Mouse (Mus musculus) liver, embryonic 12.5 days (tissue): ENCODE results near the gene Atp6v0a2. TPM values are rescaled to one million over a fixed set of nuclear protein-coding genes. Genes with fewer than 3 reads are reported as not detected.
"Not testable (repeated sequence)": the region's sequence is repeated elsewhere in the genome, so short reads cannot be mapped to it uniquely, and the experiment has no call there.

ENCODE experiments used
- ATAC-seq: fragments of 200-750 bp; cut with Nextera tagmentation; 2 replicates; pipeline ENCODE4 v1.8.0; 2017; ENCODE audit warnings: moderate number of reproducible peaks, mild to moderate bottlenecking, moderate library complexity
- H3K27ac ChIP-seq: fragments of 300-500 bp; sonication (generic); 2 replicates; pipeline ENCODE4 v1.5.1; 2016; ENCODE audit warnings: mild to moderate bottlenecking
- H3K27me3 ChIP-seq: fragments of 300-500 bp; sonication (generic); replicated peaks from 2 replicates; pipeline ENCODE4 v1.6.1; 2016; ENCODE audit warnings: mild to moderate bottlenecking, moderate library complexity
- H3K36me3 ChIP-seq: fragments of 300-500 bp; sonication (generic); 2 replicates; pipeline ENCODE4 v1.6.1; 2016; ENCODE audit warnings: mild to moderate bottlenecking, moderate library complexity
- H3K4me1 ChIP-seq: fragments of 300-500 bp; sonication (generic); 2 replicates; pipeline ENCODE4 v1.6.1; 2016
- H3K4me2 ChIP-seq: fragments of 300-500 bp; sonication (generic); 2 replicates; pipeline ENCODE4 v1.6.1; 2016; ENCODE audit warnings: mild to moderate bottlenecking, moderate library complexity
- H3K4me3 ChIP-seq: fragments of 300-500 bp; sonication (generic); 2 replicates; pipeline ENCODE4 v1.5.1; 2016; ENCODE audit warnings: mild to moderate bottlenecking, moderate library complexity
- H3K9ac ChIP-seq: fragments of 300-500 bp; sonication (generic); 2 replicates; pipeline ENCODE4 v1.6.1; 2016; ENCODE audit warnings: mild to moderate bottlenecking, moderate library complexity
- H3K9me3 ChIP-seq: fragments of 300-500 bp; sonication (generic); replicated peaks from 2 replicates; pipeline ENCODE4 v1.6.1; 2016; ENCODE audit warnings: mild to moderate bottlenecking, moderate library complexity
- WGBS: fragments of 180-500 bp; shearing (Covaris S2); methylation state at CpG from one replicate; pipeline ENCODE4 v1.1.7; 2016; ENCODE audit not compliant: insufficient replicate concordance; 5-methylcytosine and 5-hydroxymethylcytosine counted together
- polyA plus RNA-seq: library from polyadenylated mRNA; unstranded; fragments of >200 nt; fragmentation: Nextera tagmentation; extraction: Ambion mirVana; gene quantifications from 2 replicates; pipeline ENCODE4 v1.2.1, GENCODE M21; 2016

Atp6v0a2 gene
- 21.2 and 25.5 TPM in 2 replicates for polyA plus RNA-seq

- Histone ChIP-seq H3K27ac (peak within 1 kb of the TSS; percentile 78), H3K9me3 (no peaks in the 10 kb centered on the region), H3K27me3 (no peaks in the 10 kb centered on the region), H3K4me1 (peaks cover 36% of the 10 kb centered on the region), H3K4me2 (peak within 1 kb of the TSS; percentile 96), H3K4me3 (peak within 1 kb of the TSS; percentile 98), H3K36me3 (peaks cover 10% of the 10 kb centered on the region), H3K9ac (peak within 1 kb of the TSS; percentile 91)
- peak; percentile 92 for ATAC-seq
- WGBS: under 1% methylated on average over 58 of the region's 58 CpGs
These were observed at the start of gene Atp6v0a2 for GRCm38 (mm10) chr5:124628448-124629363. Gene Atp6v0a2 (plus strand): TSS chr5:124628576.

- ATAC-seq: peak; percentile 89
- WGBS: 2% methylated on average over 51 of the region's 51 CpGs
- H3K36me3 ChIP-seq: peaks cover 52% of the 10 kb centered on the region
- peak within 1 kb of the TSS; percentile 83 for H3K4me3 ChIP-seq
- peak within 1 kb of the TSS; percentile 77 for H3K9ac ChIP-seq
- peaks cover 31% of the 10 kb centered on the region for H3K4me1 ChIP-seq
- no peaks in the 10 kb centered on the region for H3K27me3 ChIP-seq
- H3K9me3 ChIP-seq: no peaks in the 10 kb centered on the region
- peak within 1 kb of the TSS; percentile 90 for H3K4me2 ChIP-seq
- H3K27ac ChIP-seq: peak within 1 kb of the TSS; percentile 64; the same call in 1 of the 2 replicates
These were observed 49.6 kb upstream of the Atp6v0a2 start, which contains the start of the genes Eif2b1 and Gtf2h3 for GRCm38 (mm10) chr5:124578633-124579317. Gene Eif2b1 (minus strand): TSS chr5:124579131. Gene Gtf2h3 (plus strand): TSS chr5:124579140.

- Histone ChIP-seq H3K27ac (no peak overlapping the region), H3K36me3 (peaks cover 50% of the 10 kb centered on the region), H3K27me3 (no peaks in the 10 kb centered on the region), H3K4me3 (no peak overlapping the region), H3K4me2 (no peak overlapping the region), H3K4me1 (peaks cover 24% of the 10 kb centered on the region), H3K9me3 (no peaks in the 10 kb centered on the region), H3K9ac (no peak overlapping the region)
- no peak for ATAC-seq
- 57% methylated on average over 5 of the region's 5 CpGs for WGBS
These were observed 45.9 kb upstream of the Atp6v0a2 start for GRCm38 (mm10) chr5:124582515-124582914.

- no peaks in the 10 kb centered on the region for H3K9me3 ChIP-seq
- no peak overlapping the region for H3K9ac ChIP-seq
- ATAC-seq: no peak
- H3K4me1 ChIP-seq: no peaks in the 10 kb centered on the region
- H3K4me3 ChIP-seq: no peak overlapping the region
- 86% methylated on average over 3 of the region's 3 CpGs for WGBS
- peaks cover 71% of the 10 kb centered on the region for H3K36me3 ChIP-seq
- no peak overlapping the region for H3K4me2 ChIP-seq
- no peaks in the 10 kb centered on the region for H3K27me3 ChIP-seq
- H3K27ac ChIP-seq: no peak overlapping the region
These were observed 35.6 kb upstream of the Atp6v0a2 start for GRCm38 (mm10) chr5:124592768-124593167.

- Histone ChIP-seq H3K9ac (peak overlapping the region; percentile 53), H3K4me1 (peaks cover 12% of the 10 kb centered on the region), H3K4me2 (peak overlapping the region; percentile 83), H3K27me3 (no peaks in the 10 kb centered on the region), H3K36me3 (peaks cover 33% of the 10 kb centered on the region), H3K4me3 (peak overlapping the region; percentile 68), H3K9me3 (no peaks in the 10 kb centered on the region), H3K27ac (no peak overlapping the region)
- WGBS: 9% methylated on average over 30 of the region's 30 CpGs
- ATAC-seq: peak; percentile 95
These were observed 29.9 kb upstream of the Atp6v0a2 start for GRCm38 (mm10) chr5:124598224-124599174.

GRCm38 (mm10) chr5:124599726-124600125 is 28.6 kb upstream of the Atp6v0a2 start:
- Histone ChIP-seq H3K4me1 (peaks cover 15% of the 10 kb centered on the region), H3K36me3 (peaks cover 21% of the 10 kb centered on the region)
- H3K9ac ChIP-seq, H3K4me3 ChIP-seq, H3K4me2 ChIP-seq, ATAC-seq, H3K27ac ChIP-seq, H3K9me3 ChIP-seq, H3K27me3 ChIP-seq: not testable (repeated sequence)
- 23% methylated on average over 8 of the region's 8 CpGs for WGBS

- Histone ChIP-seq H3K4me1 (peaks cover 17% of the 10 kb centered on the region), H3K27ac (no peak overlapping the region), H3K36me3 (no peaks in the 10 kb centered on the region), H3K4me2 (no peak overlapping the region), H3K9me3 (no peaks in the 10 kb centered on the region), H3K9ac (no peak overlapping the region), H3K4me3 (no peak overlapping the region), H3K27me3 (no peaks in the 10 kb centered on the region)
- ATAC-seq: no peak
- 45% methylated on average over 5 of the region's 5 CpGs for WGBS
These were observed 26.0 kb upstream of the Atp6v0a2 start for GRCm38 (mm10) chr5:124602349-124602748.

- Histone ChIP-seq H3K27me3 (no peaks in the 10 kb centered on the region), H3K4me3 (no peak overlapping the region), H3K9me3 (no peaks in the 10 kb centered on the region), H3K9ac (no peak overlapping the region), H3K27ac (no peak overlapping the region), H3K4me2 (no peak overlapping the region), H3K36me3 (no peaks in the 10 kb centered on the region), H3K4me1 (peaks cover 5% of the 10 kb centered on the region; the same call in 1 of the 2 replicates)
- ATAC-seq: no peak
- 70% methylated on average over 4 of the region's 4 CpGs for WGBS
These were observed 24.1 kb upstream of the Atp6v0a2 start for GRCm38 (mm10) chr5:124604296-124604695.

GRCm38 (mm10) chr5:124605041-124605622 is 23.2 kb upstream of the Atp6v0a2 start:
- H3K36me3 ChIP-seq: no peaks in the 10 kb centered on the region
- peaks cover 5% of the 10 kb centered on the region; the same call in 1 of the 2 replicates for H3K4me1 ChIP-seq
- H3K9ac ChIP-seq: no peak overlapping the region
- no peak overlapping the region for H3K27ac ChIP-seq
- ATAC-seq: peak; percentile 67
- 65% methylated on average over 17 of the region's 17 CpGs for WGBS
- H3K9me3 ChIP-seq: no peaks in the 10 kb centered on the region
- H3K27me3 ChIP-seq: no peaks in the 10 kb centered on the region
- no peak overlapping the region for H3K4me3 ChIP-seq
- H3K4me2 ChIP-seq: no peak overlapping the region

GRCm38 (mm10) chr5:124610965-124611364 is 17.4 kb upstream of the Atp6v0a2 start:
- no peak overlapping the region for H3K4me2 ChIP-seq
- 51% methylated on average over 10 of the region's 10 CpGs for WGBS
- H3K36me3 ChIP-seq: no peaks in the 10 kb centered on the region
- H3K9me3 ChIP-seq: no peaks in the 10 kb centered on the region
- H3K27me3 ChIP-seq: no peaks in the 10 kb centered on the region
- H3K9ac ChIP-seq: no peak overlapping the region
- peak; percentile 21 for ATAC-seq
- no peaks in the 10 kb centered on the region for H3K4me1 ChIP-seq
- H3K4me3 ChIP-seq: no peak overlapping the region
- H3K27ac ChIP-seq: no peak overlapping the region

- no peak for ATAC-seq
- WGBS: 50% methylated on average over 11 of the region's 11 CpGs
- no peaks in the 10 kb centered on the region for H3K9me3 ChIP-seq
- H3K27me3 ChIP-seq: no peaks in the 10 kb centered on the region
- no peaks in the 10 kb centered on the region for H3K36me3 ChIP-seq
- no peak overlapping the region for H3K9ac ChIP-seq
- H3K4me2 ChIP-seq: no peak overlapping the region
- H3K4me3 ChIP-seq: no peak overlapping the region
- no peaks in the 10 kb centered on the region for H3K4me1 ChIP-seq
- H3K27ac ChIP-seq: no peak overlapping the region
These were observed 13.7 kb upstream of the Atp6v0a2 start for GRCm38 (mm10) chr5:124614709-124615108.
